Mouse (Mus musculus) embryonic facial prominence, embryonic 15.5 days (tissue): ENCODE measurements around the gene Gucd1. TPM values are rescaled to one million over a fixed set of nuclear protein-coding genes. Genes with fewer than 3 reads are reported as not detected.
A peak's percentile ranks its signal among the peaks of the same experiment; 100 is the strongest.
"Not testable (repeated sequence)": the region's sequence is repeated elsewhere in the genome, so short reads cannot be mapped to it uniquely, and the experiment has no call there.

Experiments
- ATAC-seq: fragments of 200-750 bp; cut with Nextera tagmentation; 2 replicates; pipeline ENCODE4 v1.8.0; 2017; ENCODE audit warnings: low read depth, moderate TSS enrichment; ENCODE audit not compliant: insufficient number of reproducible peaks, low FRiP score, low TSS enrichment
- H3K27ac ChIP-seq: fragments of 300-500 bp; sonication (generic); replicated peaks from 2 replicates; pipeline ENCODE4 v1.5.1; 2015; ENCODE audit warnings: mild to moderate bottlenecking, inconsistent platforms
- H3K27me3 ChIP-seq: fragments of 300-500 bp; sonication (generic); 2 replicates; pipeline ENCODE4 v1.6.1; 2015; ENCODE audit warnings: inconsistent platforms
- H3K36me3 ChIP-seq: fragments of 300-500 bp; sonication (generic); 2 replicates; pipeline ENCODE4 v1.6.1; 2015; ENCODE audit warnings: mild to moderate bottlenecking, inconsistent platforms
- H3K4me1 ChIP-seq: fragments of 300-500 bp; sonication (generic); 2 replicates; pipeline ENCODE4 v1.6.1; 2015; ENCODE audit warnings: inconsistent platforms
- H3K4me2 ChIP-seq: fragments of 300-500 bp; sonication (generic); replicated peaks from 2 replicates; pipeline ENCODE4 v1.6.1; 2015; ENCODE audit warnings: mild to moderate bottlenecking, inconsistent platforms
- H3K4me3 ChIP-seq: fragments of 300-500 bp; sonication (generic); replicated peaks from 2 replicates; pipeline ENCODE4 v1.5.1; 2015; ENCODE audit warnings: mild to moderate bottlenecking, inconsistent platforms
- H3K9ac ChIP-seq: fragments of 300-500 bp; sonication (generic); 2 replicates; pipeline ENCODE4 v1.6.1; 2015; ENCODE audit warnings: inconsistent platforms
- H3K9me3 ChIP-seq: fragments of 300-500 bp; sonication (generic); replicated peaks from 2 replicates; pipeline ENCODE4 v1.6.1; 2016; ENCODE audit warnings: inconsistent platforms
- WGBS: fragments of 180-500 bp; shearing (Covaris S2); methylation state at CpG from one replicate; pipeline ENCODE4 v1.1.7; 2015; 5-methylcytosine and 5-hydroxymethylcytosine counted together
- polyA plus RNA-seq: library from polyadenylated mRNA; unstranded; fragments of >200 nt; fragmentation: Nextera tagmentation; extraction: Ambion mirVana; gene quantifications from 2 replicates; pipeline ENCODE4 v1.2.1, GENCODE M21; 2015

Gene Gucd1
- polyA plus RNA-seq, 1 experiment from 2014 or later = 26.3 TPM

DNA sequence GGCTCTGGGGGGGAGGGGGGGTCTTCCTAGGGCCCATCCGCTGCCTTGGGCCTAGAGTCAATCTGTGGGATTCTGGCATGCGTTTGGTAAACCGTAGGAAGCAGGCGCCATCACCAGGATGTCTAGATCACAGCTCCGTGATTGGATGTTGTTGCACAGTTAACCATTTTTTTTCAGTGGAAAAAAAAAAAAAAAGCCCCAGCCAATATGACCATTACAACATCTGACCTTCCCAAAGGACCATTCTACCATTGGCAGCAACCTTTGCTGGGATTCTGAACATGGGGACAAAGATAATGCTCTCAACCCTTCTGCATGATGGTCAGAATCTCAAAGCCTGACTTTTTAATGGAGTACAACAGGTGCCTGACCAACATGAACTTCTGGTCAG lies 87.6 kb downstream of the Gucd1 start:
- ATAC-seq = no peak
- H3K4me2 ChIP-seq = no peak overlapping the region
- H3K4me3 ChIP-seq = no peak overlapping the region
- H3K9ac ChIP-seq = no peak overlapping the region
- no peaks in the 10 kb centered on the region for H3K9me3 ChIP-seq
- 91% methylated on average over 5 of the region's 5 CpGs for WGBS
- H3K27ac ChIP-seq = no peak overlapping the region
- H3K4me1 ChIP-seq = no peaks in the 10 kb centered on the region
- H3K27me3 ChIP-seq = no peaks in the 10 kb centered on the region
- H3K36me3 ChIP-seq = no peaks in the 10 kb centered on the region

DNA sequence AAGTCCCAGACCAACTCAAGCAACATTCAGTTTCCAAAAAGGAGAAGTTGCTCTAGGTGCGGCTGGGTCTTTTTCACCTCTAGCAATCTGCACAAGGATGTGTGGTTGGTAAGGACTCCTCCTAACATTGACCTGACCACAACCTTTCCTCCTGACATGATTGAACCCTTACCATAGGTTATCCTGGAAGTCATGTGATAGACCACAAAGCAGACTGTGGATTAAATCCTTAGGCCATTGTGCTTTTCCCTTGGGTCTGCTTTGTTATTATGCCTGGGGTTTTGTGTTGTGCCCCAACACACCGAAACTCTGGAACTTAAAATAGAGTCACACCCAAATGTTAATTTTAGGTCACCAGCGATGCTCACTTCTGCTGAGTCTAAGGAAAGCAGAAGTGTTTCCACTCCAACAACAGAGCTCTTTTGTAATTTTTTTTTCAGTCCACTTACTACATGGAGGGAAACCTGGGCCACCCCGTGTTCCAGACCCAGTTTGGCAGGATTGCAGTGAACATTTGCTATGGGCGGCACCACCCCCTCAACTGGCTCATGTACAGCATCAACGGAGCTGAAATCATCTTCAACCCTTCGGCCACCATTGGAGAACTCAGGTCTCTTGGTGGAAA lies 88.1 kb downstream of the Gucd1 start:
- Histone ChIP-seq H3K27ac (no peak overlapping the region), H3K9me3 (no peaks in the 10 kb centered on the region), H3K4me3 (no peak overlapping the region), H3K4me2 (no peak overlapping the region), H3K27me3 (no peaks in the 10 kb centered on the region), H3K4me1 (no peaks in the 10 kb centered on the region), H3K36me3 (no peaks in the 10 kb centered on the region), H3K9ac (no peak overlapping the region)
- 84% methylated on average over 7 of the region's 7 CpGs for WGBS
- no peak for ATAC-seq

DNA sequence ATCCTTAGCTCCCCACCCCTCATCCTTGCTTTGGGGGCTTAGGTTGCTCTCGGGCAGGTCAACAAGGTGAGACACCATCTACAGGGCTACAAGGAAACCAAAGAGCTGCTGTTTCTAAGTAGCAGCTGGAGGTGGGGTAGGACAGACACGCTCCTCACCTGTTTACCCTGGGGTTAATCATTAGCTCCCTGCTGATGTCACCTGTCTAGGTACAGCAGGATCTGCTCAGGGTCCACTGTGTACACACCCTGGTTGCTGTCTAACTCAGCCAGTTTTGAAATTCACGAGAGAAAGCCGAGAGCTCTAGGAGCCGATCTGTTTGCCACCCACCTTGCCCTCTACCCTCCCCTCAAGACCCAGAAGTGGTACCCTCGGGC lies 88.8 kb downstream of the Gucd1 start:
- no peaks in the 10 kb centered on the region for H3K9me3 ChIP-seq
- 71% methylated on average over 6 of the region's 6 CpGs for WGBS
- H3K4me1 ChIP-seq = no peaks in the 10 kb centered on the region
- H3K4me2 ChIP-seq = no peak overlapping the region
- H3K27ac ChIP-seq = no peak overlapping the region
- no peaks in the 10 kb centered on the region for H3K27me3 ChIP-seq
- H3K36me3 ChIP-seq = no peaks in the 10 kb centered on the region
- no peak overlapping the region for H3K9ac ChIP-seq
- ATAC-seq = no peak
- H3K4me3 ChIP-seq = no peak overlapping the region

DNA sequence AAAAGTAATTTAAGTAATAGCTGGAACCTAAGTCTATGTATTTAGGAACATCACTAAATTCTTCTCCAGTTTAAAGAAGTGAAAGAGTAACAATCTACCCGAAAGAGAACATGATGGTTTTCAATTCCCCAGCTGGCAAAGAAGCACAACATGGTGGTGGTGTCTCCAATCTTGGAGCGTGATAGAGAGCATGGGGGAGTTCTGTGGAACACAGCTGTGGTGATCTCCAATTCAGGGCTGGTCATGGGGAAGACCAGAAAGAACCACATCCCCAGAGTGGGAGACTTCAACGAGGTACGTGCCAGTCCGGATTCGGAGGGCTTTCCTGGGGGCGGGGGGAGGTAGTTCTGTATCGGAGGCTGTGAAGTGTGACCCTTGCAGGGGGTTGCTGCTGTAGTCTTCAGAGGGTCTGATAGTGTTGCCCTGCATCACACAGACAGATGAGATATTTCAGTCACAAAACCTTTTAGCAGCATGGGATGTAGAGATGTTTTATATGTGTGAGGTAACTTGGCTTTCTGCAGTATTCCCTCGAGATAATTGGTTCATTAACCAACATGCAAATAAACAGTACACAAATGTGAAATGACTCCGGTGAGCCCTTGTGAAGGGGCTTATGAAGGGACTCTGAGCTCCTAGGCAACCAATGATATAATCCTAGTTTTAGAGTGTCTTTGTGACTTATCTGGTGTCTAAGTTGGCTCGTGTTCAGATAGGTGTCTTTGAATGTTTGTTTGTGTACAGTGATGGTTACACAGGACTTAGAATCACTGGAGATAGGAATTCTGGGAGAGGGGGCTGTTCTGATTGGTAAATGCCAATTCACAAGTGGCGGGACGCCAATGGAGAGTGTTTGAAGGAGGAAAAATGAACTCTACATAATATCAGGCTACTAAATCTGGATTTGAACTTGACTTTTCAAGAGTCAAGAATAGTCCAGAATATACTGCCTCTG lies 89.4 kb downstream of the Gucd1 start:
- Histone ChIP-seq H3K9ac (no peak overlapping the region), H3K9me3 (no peaks in the 10 kb centered on the region), H3K4me3 (no peak overlapping the region), H3K27ac (no peak overlapping the region), H3K4me1 (no peaks in the 10 kb centered on the region), H3K36me3 (no peaks in the 10 kb centered on the region), H3K27me3 (no peaks in the 10 kb centered on the region), H3K4me2 (no peak overlapping the region)
- WGBS = 82% methylated on average over 13 of the region's 13 CpGs
- no peak for ATAC-seq

DNA sequence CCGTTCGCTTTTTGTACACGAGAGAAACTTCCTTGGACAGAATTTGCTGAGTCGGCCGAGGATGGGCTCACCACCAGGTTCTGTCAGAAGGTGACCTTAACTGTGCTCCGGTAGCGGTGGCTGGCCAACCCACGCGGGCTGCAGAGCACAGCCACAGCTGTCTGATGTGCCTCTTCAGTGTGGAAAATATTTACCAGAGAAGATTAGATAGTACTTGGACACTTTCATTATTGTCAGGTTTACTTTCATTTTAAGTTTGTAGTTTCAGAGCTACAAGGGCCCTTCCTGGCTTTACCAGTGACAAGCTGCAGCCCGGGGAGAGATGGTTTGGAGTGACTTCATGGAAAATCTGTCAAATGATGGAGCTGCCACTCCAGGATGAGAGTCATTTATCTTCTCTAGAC lies 93.3 kb downstream of the Gucd1 start:
- H3K9ac ChIP-seq = no peak overlapping the region

DNA sequence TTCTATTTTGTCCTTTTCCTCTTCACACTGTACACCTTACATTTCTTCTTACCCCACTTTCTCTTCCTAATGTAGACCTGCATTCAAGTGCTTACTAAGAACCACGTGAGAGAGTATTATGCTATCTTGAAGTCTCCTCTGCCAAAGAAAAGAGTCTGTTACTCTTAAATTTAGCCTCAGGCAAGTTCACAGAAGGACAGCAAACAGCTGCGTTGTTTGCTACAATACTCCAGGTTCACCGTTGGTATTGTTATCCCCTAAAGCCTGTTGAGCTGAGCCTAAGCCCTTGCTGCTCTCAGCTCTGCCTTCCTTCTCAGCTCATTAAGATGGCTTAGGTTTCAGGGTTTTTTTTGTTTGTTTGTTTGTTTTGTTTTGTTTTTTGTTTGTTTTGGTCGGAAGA lies 99.0 kb downstream of the Gucd1 start:
- ATAC-seq = no peak
- H3K4me2 ChIP-seq = no peak overlapping the region
- H3K4me1 ChIP-seq = no peaks in the 10 kb centered on the region
- no peaks in the 10 kb centered on the region for H3K36me3 ChIP-seq
- no peak overlapping the region for H3K4me3 ChIP-seq
- H3K27me3 ChIP-seq = no peaks in the 10 kb centered on the region
- 49% methylated on average over 4 of the region's 4 CpGs for WGBS
- H3K27ac ChIP-seq = no peak overlapping the region
- H3K9me3 ChIP-seq = no peaks in the 10 kb centered on the region
- H3K9ac ChIP-seq = no peak overlapping the region

More for the DNA sequence above, 93.3 kb downstream of the Gucd1 start:
- Histone ChIP-seq H3K9me3 (no peaks in the 10 kb centered on the region), H3K27ac (no peak overlapping the region), H3K27me3 (no peaks in the 10 kb centered on the region), H3K4me2 (no peak overlapping the region), H3K4me3 (no peak overlapping the region), H3K4me1 (no peaks in the 10 kb centered on the region), H3K36me3 (no peaks in the 10 kb centered on the region)
- ATAC-seq = no peak
- 82% methylated on average over 10 of the region's 10 CpGs for WGBS

DNA sequence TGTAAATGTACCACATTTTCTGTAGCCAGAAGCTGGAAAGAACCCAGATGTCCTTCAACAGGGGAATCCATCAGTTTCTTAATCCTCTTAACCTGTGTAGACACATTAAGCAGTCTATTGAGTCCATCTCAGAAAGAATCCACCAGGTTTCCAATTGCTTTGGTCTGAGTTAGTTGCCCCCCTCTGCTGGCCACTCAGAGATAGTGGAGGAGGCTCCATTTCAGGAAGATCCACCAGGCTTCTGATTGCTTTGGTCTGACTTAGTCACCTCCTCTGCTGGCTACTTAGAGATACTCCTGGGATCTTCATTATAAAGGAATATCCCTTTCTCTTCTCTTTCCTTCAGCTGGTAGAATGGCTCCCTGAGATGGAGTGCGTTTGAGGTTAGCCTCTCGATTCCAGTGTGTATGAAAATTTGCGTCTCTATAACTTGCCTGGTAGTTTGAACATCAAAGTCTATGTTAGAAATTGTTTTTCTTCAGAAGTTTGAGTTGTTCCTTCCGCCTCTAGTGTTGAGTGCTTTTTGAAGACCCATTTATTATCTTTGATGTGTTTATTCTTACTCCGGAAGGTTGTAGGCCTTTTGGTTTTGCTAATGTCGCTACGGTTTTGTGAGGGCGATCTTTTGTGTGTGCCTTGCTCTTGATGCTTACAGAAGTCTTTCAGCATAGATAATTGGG lies 100.3 kb downstream of the Gucd1 start:
- H3K27me3 ChIP-seq = no peaks in the 10 kb centered on the region
- 0 out of 2 replicates have a peak, but pooled peaks cover 3% of the 10 kb centered on the region for H3K4me1 ChIP-seq
- WGBS = 87% methylated on average over 8 of the region's 8 CpGs
- no peak overlapping the region for H3K4me2 ChIP-seq
- no peaks in the 10 kb centered on the region for H3K36me3 ChIP-seq
- no peak overlapping the region for H3K4me3 ChIP-seq
- H3K9ac ChIP-seq = no peak overlapping the region
- H3K9me3 ChIP-seq = no peaks in the 10 kb centered on the region
- H3K27ac ChIP-seq = no peak overlapping the region
- no peak for ATAC-seq

DNA sequence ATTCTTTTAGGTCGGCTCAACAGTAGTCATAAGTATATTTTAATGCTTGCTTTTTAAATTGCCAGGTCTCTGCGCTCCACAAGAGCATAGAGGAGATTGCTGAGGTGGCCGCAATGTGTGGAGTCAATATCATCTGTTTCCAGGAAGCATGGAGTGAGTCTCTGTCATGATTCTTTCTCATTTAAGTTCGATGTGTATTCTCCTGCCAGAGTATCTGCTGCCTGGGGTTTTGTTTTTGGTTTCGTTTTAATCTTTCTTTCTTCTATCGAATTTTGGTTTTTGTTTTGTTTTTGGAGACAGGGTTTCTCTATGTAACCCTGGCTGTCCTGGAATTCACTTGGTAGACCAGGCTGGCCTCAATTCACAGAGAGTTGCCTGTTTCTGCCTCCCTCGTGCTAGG lies 102.8 kb downstream of the Gucd1 start:
- no peak for ATAC-seq
- H3K27me3 ChIP-seq = no peaks in the 10 kb centered on the region
- no peaks in the 10 kb centered on the region for H3K36me3 ChIP-seq
- no peak overlapping the region for H3K9ac ChIP-seq
- peaks cover 7% of the 10 kb centered on the region; the same call in 1 of the 2 replicates for H3K4me1 ChIP-seq
- no peaks in the 10 kb centered on the region for H3K9me3 ChIP-seq
- no peak overlapping the region for H3K4me2 ChIP-seq
- H3K4me3 ChIP-seq = no peak overlapping the region
- WGBS = 75% methylated on average over 7 of the region's 7 CpGs
- no peak overlapping the region for H3K27ac ChIP-seq

DNA sequence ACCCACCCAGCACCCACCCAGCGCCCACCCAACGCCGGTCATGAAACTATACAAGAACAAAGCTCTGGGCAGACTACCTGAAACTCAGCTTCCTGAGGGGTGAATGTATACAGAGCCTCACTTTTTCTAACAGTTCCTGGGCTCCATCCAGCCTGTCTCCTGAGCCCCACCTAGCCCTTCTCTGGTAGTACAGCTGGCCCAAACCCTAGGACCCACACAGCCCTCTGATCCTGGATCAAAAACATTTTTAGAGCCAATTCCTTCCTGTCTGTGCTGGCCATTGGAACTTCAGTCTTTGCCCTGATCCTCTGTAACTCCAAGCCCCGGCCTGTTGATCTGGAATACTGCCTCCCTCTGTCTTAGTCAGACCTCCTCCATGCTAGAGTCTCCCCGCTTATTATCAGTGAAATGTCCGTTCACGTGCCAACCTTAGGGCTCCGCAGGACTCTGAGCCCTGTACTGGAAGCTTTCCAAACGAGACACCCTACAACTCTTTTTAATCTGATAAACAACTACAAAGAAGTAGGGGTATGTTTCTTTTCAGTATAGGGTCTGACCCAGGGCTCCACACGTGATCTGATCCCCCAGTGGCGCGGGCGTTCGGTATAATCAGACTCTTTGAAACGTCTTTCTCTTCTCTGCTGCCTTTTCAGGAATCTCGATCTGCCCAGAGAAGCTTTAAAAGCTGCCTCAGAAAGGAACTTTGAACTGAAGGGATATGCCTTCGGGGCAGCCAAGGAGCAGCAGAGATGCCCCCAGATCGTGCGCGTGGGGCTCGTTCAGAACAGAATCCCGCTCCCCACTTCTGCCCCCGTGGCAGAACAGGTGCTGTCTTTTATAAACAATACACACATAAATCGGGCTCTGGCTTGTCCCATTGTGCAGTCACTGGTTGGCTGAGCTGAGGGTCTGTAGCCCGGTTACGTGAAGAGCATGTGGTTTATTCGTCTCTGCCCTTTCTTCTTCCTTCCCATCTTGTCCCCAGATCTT lies 105.4 kb downstream of the Gucd1 start:
- peaks cover 7% of the 10 kb centered on the region; the same call in 1 of the 2 replicates for H3K4me1 ChIP-seq
- H3K27me3 ChIP-seq = no peaks in the 10 kb centered on the region
- H3K9ac ChIP-seq = no peak overlapping the region
- peak overlapping the region; percentile 28 for H3K4me2 ChIP-seq
- no peaks in the 10 kb centered on the region for H3K36me3 ChIP-seq
- H3K27ac ChIP-seq = no peak overlapping the region
- no peaks in the 10 kb centered on the region for H3K9me3 ChIP-seq
- H3K4me3 ChIP-seq = no peak overlapping the region
- 47% methylated on average over 27 of the region's 27 CpGs for WGBS
- no peak for ATAC-seq

DNA sequence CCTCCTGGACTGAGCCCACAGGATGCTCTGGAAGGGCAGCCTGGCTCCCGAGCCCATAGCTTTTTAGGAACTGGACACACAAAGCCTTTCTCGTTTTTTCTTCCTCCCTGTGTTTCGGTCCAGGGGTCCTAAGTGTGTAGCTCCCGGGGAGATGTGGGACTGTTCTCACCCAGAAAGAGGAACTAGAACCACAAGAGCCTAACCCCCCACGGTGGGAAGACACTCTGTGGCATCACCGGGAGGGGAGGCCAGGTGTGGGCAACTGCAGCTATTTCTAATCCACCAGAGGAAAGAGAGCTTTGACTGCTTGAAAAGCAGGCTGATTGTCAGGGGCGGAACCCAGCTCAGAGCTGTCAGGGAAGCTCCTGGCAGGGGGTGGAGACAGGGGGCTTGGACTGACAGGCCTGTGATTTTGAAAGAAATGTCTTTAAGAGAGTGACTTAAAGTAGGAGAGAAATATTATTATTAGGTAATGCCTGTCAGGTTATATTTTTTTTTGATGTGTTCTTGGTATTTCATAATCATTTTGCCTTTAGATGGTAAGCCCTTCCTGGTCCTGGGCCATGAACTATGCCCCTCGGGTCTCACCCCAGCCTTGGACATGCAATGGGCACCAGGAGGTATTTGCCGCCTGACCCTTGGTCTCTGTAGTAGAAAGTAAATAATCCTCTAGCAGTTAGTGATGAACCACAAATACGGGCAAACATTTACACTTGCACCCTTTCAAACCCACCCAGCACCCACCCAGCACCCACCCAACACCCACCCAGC lies 106.2 kb downstream of the Gucd1 start:
- H3K9ac ChIP-seq, H3K36me3 ChIP-seq, ATAC-seq, H3K9me3 ChIP-seq, H3K4me3 ChIP-seq, H3K27ac ChIP-seq, H3K4me2 ChIP-seq, H3K27me3 ChIP-seq: not testable (repeated sequence)
- WGBS = 40% methylated on average over 10 of the region's 10 CpGs
- peaks cover 11% of the 10 kb centered on the region for H3K4me1 ChIP-seq
